24 mouse cellular contexts compared by ENCODE assay signal in genomic region chr10:19707768-19708167, GRCm38 (mm10). TPM values are rescaled to one million over a fixed set of nuclear protein-coding genes. Genes with fewer than 3 reads are reported as not detected.
DNase-seq lines count a peak whose midpoint lies in the region; ATAC-seq lines count a peak whose summit lies in the region.
"Had no signal": no experiment of that assay in that cellular context is flagged by ENCODE, and none has a peak within 500 bp of the region (broad histone marks: within the 10 kb centered on the region; RNA-seq: fewer than 3 reads in every experiment).

No protein-coding gene starts in this region.

- peak; percentile 43; the same call in 1 of the 2 replicates for ATAC-seq in liver, embryonic 11.5 days (replicated peaks; ENCODE audit: low FRiP score)
- ATAC-seq in liver, embryonic 12.5 days: peak; percentile 83
- peak; percentile 75 for ATAC-seq in liver, embryonic 15.5 days (ENCODE audit: insufficient read depth)
- ATAC-seq: CD4-positive, CD25-positive, alpha-beta regulatory T cell, adult 4 months; forebrain, postnatal 0 days; hindbrain, embryonic 16.5 days; Patski had no signal

- no peaks in the 10 kb centered on the region for H3K36me3 ChIP-seq in liver, embryonic 11.5 days (ENCODE audit: control insufficient read depth, insufficient read depth, low read length)
- no peaks in the 10 kb centered on the region for H3K36me3 ChIP-seq in liver, embryonic 12.5 days
- H3K36me3 ChIP-seq in liver, embryonic 15.5 days (replicated peaks): no peaks in the 10 kb centered on the region
- H3K36me3 ChIP-seq: embryonic facial prominence, embryonic 12.5 days; embryonic facial prominence, embryonic 15.5 days; hindbrain, embryonic 10.5 days; hindbrain, embryonic 13.5 days had no signal

- WGBS in liver, embryonic 11.5 days: 52% methylated on average over 12 of the region's 12 CpGs
- 43% methylated on average over 12 of the region's 12 CpGs for WGBS in liver, embryonic 12.5 days (ENCODE audit: insufficient replicate concordance)
- WGBS in liver, embryonic 15.5 days (ENCODE audit: insufficient replicate concordance): 49% methylated on average over 12 of the region's 12 CpGs

- no peak overlapping the region for H3K4me2 ChIP-seq in liver, embryonic 11.5 days
- no peak overlapping the region for H3K4me2 ChIP-seq in liver, embryonic 12.5 days
- H3K4me2 ChIP-seq in liver, embryonic 15.5 days: no peak overlapping the region
- H3K4me2 ChIP-seq: embryonic facial prominence, embryonic 12.5 days; embryonic facial prominence, embryonic 15.5 days; hindbrain, embryonic 13.5 days had no signal

- intact Hi-C loops in left cerebral cortex, postnatal 4 days (cut with DNase I): no loop called here

- H3K27me3 ChIP-seq in liver, embryonic 11.5 days (replicated peaks; ENCODE audit: control insufficient read depth, insufficient read depth, low read length): no peaks in the 10 kb centered on the region; the same call in 1 of the 2 replicates
- no peaks in the 10 kb centered on the region; the same call in 1 of the 2 replicates for H3K27me3 ChIP-seq in liver, embryonic 12.5 days (replicated peaks)
- H3K27me3 ChIP-seq in liver, embryonic 15.5 days: peaks cover 11% of the 10 kb centered on the region

- no peak overlapping the region for H3K9ac ChIP-seq in liver, embryonic 11.5 days (ENCODE audit: low read depth, low read length)
- H3K9ac ChIP-seq in liver, embryonic 12.5 days: no peak overlapping the region
- H3K9ac ChIP-seq in liver, embryonic 15.5 days: no peak overlapping the region
- H3K9ac ChIP-seq: embryonic facial prominence, embryonic 12.5 days; embryonic facial prominence, embryonic 15.5 days; forebrain, postnatal 0 days; hindbrain, embryonic 13.5 days had no signal

- H3K27ac ChIP-seq in liver, embryonic 11.5 days (ENCODE audit: low read depth, low read length): no peak overlapping the region
- no peak overlapping the region for H3K27ac ChIP-seq in liver, embryonic 12.5 days
- no peak overlapping the region for H3K27ac ChIP-seq in liver, embryonic 15.5 days (replicated peaks)
- H3K27ac ChIP-seq: embryonic facial prominence, embryonic 12.5 days; embryonic facial prominence, embryonic 15.5 days; gastrocnemius, adult 2 months; hindbrain, embryonic 10.5 days; hindbrain, embryonic 13.5 days had no signal

- no peak overlapping the region for H3K4me3 ChIP-seq in liver, embryonic 11.5 days (ENCODE audit: low read depth, low read length)
- no peak overlapping the region for H3K4me3 ChIP-seq in liver, embryonic 12.5 days
- no peak overlapping the region for H3K4me3 ChIP-seq in liver, embryonic 15.5 days (replicated peaks)
- H3K4me3 ChIP-seq: embryonic facial prominence, embryonic 12.5 days; embryonic facial prominence, embryonic 15.5 days; gastrocnemius, adult 2 months; hindbrain, embryonic 10.5 days; hindbrain, embryonic 13.5 days had no signal

- no peak for DNase-seq in liver, embryonic 11.5 days (ENCODE audit: low spot score)
- DNase-seq in liver: no peak
- DNase-seq in left cerebral cortex, postnatal 4 days: no peak
- DNase-seq in layer of hippocampus, postnatal 10 days (ENCODE audit: low spot score in 2 of 2): no peak
- no peak for DNase-seq in thymus, adult 18-20 months
- DNase-seq: cerebellum, adult 9-11 months; forebrain, postnatal 0 days; heart, postnatal 36 days had no signal

- H3K9me3 ChIP-seq in liver, embryonic 11.5 days (ENCODE audit: control insufficient read depth, low read length): no peaks in the 10 kb centered on the region
- no peaks in the 10 kb centered on the region for H3K9me3 ChIP-seq in liver, embryonic 12.5 days (replicated peaks)
- no peaks in the 10 kb centered on the region for H3K9me3 ChIP-seq in liver, embryonic 15.5 days (replicated peaks)
- H3K9me3 ChIP-seq: embryonic facial prominence, embryonic 12.5 days; embryonic facial prominence, embryonic 15.5 days; hindbrain, embryonic 10.5 days; hindbrain, embryonic 13.5 days had no signal

- peaks cover 3% of the 10 kb centered on the region; the same call in 1 of the 2 replicates for H3K4me1 ChIP-seq in liver, embryonic 11.5 days (replicated peaks; ENCODE audit: control insufficient read depth, insufficient read depth, low read length)
- H3K4me1 ChIP-seq in liver, embryonic 12.5 days: peaks cover 21% of the 10 kb centered on the region
- H3K4me1 ChIP-seq in liver, embryonic 15.5 days (replicated peaks): peaks cover 16% of the 10 kb centered on the region

RNA-seq across cellular contexts. Expression of gene Il20ra, which starts 4.6 kb away (rescaled TPM):
- polyA plus RNA-seq in liver, embryonic 11.5 days (2014; fragmentation: Nextera tagmentation; extraction: Ambion mirVana): 0.52 and 0.66 TPM in 2 replicates
- 0.33 and 0.37 TPM in 2 replicates for polyA plus RNA-seq in liver, embryonic 12.5 days (2016; fragmentation: Nextera tagmentation; extraction: Ambion mirVana)
- 0.05 and 0.07 TPM in 2 replicates for polyA plus RNA-seq in liver, embryonic 15.5 days (2015; fragmentation: Nextera tagmentation; extraction: Ambion mirVana)
- not detected for total RNA-seq in left cerebral cortex, postnatal 4 days (2021)
- not detected for total RNA-seq in layer of hippocampus, postnatal 10 days (2021)
- total RNA-seq: gastrocnemius, adult 2 months; gastrocnemius, postnatal 14 days; gastrocnemius, postnatal 4 days; heart, postnatal 36 days had no signal
- polyA plus RNA-seq: C2C12; CD4-positive, CD25-positive, alpha-beta regulatory T cell, adult 4 months; forebrain, embryonic 11.5 days; forebrain, embryonic 14.5 days; forebrain, postnatal 0 days; heart, postnatal 0 days had no signal
